Mouse (Mus musculus) kidney, postnatal 25 days (tissue): ENCODE data around the gene Sf3a3.
A peak's percentile ranks its signal among the peaks of the same experiment; 100 is the strongest.

Experiments used
- DNase-seq, 2 experiments: peaks; one replicate each; pipeline ENCODE4 v3.0.0; 2021; ENCODE audit warnings: mixed read lengths in 2 of 2

Sf3a3 gene

DNA sequence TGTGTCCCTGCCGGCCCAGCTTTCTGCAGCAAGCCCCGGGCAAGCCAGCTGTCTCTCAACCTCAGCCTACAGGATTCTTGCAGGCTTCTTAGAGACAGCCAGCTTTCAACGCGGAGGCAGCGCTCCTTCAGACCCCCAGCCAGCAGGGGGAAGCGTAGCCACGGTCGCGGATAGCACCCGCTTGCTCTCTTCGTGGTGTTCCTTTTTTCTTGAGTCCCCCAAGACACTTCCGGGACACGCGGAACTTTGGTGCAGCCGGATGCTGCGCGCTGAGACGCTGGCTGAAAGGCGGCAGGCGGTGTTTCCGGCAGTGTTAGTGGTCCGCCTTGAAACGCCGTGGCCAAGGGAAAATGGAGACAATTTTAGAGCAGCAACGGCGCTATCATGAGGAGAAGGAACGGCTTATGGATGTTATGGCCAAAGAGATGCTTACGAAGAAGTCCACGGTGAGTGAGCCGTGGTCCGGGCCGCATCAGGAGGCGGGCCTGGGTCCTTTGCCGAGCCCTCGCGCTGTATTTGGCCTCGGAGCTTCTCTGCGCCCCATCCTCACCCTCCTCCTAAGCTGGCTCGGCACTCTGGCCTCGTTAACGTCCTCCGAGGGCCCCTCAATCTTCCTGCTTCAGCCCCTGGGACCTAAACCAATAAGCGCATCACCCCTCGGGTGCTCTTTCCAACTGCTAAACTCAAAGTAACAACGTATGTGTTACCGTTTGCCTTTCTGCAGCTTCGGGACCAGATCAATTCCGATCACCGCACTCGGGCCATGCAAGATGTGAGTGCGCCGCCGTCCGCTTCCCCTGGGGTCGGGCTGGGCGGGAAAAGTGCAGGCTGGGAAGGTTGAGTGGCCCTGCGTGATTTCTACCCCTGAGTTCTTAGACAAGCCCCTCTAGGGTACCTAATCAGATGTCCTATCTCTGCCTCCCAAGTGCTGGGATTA is at the start of gene Sf3a3:
Sf3a3 (plus strand) TSS at position 232 of the 937 bp plus-strand sequence.
- DNase-seq = peak; percentile 93 to 96

DNA sequence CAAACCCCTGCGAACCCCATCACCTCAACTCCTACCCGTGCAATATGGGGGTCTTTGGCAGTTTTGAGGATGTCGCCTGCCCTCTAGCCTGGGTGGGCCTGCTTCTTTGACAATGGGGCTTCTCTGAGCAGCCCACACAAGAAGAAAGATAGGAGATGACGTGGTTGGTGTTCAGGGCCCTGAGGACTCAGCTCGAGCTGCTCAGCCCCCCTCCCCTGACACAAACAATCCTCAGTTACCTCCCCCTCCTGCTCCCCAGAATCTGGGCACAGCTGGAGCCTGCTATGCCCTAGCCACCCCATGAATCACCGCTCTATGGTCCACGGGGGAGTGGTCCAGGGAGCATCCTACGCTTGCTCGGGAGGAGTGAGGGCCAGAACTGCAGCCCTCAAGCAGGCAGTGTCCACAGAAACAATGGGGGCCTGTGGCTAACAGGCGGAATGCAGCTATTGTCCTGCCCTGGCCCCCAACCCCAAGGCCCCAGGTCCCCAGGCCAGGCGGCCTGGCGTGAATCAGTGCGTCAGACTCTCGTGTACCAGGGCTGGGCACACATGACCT is 47.0 kb upstream of the Sf3a3 start:
- DNase-seq = no peak

DNA sequence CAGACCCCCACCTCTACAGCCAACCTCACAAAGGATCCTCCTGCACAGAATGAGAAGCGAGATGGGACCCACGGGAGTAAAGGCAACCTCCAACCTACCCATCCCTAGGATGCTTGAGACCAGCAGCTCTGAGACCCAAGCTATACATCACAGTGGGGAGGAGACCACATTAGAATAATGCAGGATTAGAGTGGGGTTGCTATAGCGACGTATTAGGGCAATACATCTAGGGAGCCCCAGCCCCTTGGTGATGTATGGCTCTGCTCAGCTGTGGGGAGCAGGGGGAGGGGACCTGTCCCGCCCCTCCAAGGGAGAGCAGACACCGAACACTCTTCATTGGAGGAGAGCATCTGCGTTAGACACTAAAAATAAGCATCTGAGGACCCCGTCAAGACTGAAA is 46.5 kb upstream of the Sf3a3 start:
- DNase-seq = no peak

DNA sequence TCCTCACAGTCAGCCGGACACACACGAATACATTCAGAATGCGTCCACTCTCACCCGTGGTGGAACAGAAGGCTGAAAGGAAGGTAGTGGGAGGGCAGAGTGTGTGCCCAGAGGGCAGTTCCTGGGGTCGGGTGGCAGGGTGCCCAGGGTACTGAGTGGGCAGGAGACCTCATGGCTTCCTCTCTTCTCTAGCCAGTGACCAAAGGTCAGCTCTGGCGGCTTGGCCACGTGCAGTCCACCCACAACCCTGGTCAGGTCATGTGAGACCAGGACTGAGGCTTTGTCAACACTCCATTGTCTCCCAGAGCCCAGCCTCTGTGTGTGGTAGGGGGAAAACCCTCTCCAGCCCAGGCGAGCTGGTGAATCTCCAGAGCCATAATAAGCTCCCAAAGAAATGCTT is 44.3 kb upstream of the Sf3a3 start:
- DNase-seq = peak; percentile 72 to 89

DNA sequence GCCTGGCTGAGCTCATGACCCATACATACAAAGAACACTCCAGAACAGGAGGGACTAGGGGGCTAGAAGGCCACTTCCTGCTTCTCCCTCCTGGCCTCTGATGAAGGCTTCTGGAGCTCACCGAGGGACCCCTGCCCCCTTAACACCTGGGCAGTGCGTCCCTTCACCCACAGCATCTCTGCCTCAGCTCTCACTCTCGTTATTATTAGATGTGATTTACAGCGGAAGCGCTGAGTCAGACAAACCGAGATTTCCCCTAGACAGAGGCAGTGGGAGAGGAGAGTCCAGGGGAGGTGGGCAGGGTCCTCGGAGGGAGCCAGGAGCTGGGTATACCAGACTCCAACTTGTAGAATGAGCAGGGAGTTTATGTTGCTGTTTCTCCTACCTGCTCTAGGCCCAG is 43.0 kb upstream of the Sf3a3 start:
- DNase-seq = no peak

DNA sequence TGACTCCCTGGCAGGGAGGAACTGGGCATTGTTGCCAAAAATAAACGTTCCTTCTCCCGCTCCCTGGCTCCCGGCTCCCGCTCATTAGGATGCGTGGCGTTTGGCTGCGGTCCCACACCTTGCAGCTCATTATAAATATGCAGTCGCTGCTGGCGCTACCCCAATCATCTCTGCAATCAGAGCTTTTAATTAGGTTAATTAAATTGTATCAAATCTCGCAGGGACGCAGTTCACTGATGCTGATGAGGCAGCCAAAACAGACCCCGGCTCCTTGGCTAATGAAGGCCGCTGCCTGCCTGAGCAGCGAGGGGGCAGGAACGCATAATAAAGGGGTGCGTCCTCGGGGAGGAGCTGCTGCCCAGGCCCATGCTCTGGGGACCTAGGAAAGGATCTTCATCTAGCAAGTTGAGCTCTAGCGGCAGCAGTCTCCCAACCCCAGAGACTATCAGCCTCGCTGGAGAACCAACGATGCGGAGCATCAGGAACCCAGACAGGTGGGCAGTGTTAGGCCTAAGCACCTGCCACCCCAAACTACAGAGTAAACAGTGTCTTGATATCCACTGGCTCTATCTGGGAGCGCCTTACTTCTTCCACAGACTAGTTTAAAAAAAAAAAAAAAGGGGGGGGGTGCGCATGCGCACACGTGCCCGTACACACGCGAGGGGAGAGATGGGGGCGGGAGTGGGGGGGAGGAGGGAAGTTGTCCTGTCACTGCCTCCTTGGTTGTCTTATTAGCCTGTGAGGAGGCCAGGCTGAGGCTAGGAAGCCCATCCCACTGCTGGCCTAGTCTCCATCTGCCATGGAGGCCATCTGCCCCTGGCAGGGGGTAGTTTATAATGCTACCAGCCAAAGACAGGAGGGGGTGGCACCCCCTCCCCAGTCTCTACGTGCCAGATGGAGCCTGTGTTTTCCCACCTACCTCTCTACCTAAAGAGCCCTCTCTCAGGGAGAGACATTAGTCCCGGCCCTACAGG is 41.9 kb upstream of the Sf3a3 start:
- no peak for DNase-seq

DNA sequence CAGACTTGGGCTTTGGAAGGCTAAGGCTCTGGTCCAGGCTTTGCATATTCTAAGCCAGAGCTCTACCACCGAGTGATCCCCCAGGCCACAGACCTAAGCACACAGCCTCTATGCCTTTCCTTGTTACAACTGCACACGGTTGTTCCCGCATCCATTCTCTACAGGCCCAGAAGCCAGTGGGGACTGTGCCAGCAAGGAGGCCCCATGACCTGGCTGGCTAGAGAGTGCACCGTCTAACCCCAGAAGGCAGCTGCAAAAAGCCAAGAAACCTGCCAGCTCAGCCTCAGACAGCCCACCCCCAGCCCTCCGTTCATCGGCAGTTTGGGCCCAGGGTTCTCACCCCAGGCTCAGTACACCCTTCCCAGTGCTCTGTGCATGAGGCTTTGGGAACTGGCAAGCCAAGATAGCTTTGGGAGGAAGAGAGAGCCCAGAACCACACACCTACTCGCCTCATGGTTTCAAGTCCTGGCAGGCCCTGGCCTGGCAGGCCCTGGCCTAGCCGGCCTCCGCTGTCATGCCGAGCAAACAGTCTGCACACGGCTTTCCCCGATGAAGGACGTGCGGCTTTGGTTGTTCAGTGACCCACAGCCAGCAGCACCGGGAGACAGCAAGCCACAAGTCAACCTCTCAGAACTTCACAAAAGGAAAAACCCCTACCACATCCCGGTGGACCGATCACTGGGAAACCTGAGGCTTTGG is 40.1 kb upstream of the Sf3a3 start:
- DNase-seq = no peak

DNA sequence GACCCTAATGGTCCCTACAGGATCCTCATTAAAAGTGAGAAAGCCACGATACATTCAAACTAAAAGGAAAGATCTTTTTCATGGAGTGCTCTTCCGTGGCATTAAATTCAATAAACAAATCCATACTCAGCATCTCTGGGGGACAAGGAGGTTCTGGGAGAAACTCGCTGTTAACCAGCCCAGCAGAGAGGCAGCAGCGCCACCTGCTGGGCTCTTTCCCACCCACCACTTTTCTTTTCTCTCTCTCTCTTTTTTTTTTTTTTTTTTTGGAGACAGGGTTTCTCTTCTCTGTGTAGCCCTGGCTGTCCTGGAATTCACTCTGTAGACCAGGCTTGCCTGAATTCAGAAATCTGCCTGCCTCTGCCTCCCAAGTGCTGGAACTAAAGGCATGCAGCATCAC is 39.5 kb upstream of the Sf3a3 start:
- DNase-seq = peak; percentile 61 to 78

DNA sequence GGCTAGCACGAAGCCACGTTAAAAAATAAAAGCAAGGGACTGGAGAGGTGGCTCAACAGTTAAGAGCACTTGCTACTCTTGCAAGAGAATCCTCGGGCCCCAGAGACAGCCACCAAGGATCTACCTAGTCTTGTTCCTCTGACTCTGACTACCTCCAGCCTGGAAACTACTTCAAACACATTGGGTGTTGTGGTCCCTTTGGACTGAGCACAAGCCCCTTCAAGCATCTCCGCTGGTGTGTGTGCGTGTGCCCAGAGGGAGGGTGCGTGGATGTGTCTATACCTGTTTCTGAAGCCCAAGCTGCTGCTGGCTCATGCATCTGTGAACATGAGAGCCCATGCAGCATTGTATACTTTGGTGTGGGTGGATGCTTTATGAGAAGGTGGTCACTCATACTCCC is 38.6 kb upstream of the Sf3a3 start:
- no peak for DNase-seq

DNA sequence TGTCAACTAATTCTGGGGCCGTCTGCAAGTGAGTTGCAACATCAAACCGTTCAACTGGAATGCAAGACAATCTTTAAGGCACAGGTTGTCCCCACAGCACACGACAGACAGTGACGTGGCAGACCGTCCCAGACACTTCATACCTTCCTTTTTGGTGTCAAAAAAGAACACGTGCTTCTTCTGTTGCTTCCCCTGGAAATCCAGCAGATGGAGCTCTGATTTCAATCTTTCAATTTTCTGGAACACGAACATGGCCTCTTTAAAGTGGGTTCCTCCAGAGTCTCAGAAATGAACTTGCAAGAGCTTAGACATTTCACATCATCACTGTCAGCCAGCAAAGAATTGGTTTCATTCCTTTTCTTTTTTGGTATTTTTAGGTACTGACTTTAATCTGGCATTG is 32.3 kb upstream of the Sf3a3 start:
- no peak for DNase-seq

DNA sequence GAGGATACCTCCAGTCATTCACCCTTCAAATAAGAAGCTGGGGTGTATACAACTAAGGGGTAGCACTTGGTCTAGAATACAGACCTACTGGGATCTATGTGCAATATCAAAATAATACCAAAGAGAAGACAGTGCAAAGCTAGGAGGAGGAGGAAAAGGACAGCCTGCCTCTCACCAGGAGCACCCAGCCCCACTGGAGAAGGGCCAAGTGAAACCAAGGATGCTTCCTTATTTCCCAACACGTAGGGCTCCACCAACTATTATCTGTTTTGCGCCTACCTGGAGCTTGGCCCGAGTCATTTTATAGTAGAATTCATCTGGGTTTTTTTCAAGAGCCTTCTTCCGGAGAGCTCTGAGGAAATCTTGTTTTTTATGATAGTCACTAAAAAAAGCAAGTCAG is 31.1 kb upstream of the Sf3a3 start:
- no peak for DNase-seq

DNA sequence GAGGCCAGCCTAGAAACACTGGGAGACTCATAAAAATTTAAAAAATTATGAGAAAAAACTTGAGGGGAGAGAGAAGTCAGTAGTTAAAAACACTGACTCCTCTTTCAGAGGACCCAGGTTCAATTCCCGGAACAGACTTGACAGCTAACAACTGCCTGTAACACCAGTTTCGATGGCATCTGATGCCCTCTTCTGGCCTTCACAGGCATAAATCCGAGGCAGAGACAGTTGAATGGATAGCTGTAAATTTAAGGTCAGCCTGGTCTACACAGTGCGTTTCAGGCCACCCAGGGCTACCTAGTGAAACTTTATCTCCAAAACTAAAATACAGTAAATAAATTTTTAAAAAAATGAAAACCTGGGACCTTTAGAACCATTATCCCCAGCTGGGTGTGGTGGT is 29.6 kb upstream of the Sf3a3 start:
- DNase-seq = no peak

DNA sequence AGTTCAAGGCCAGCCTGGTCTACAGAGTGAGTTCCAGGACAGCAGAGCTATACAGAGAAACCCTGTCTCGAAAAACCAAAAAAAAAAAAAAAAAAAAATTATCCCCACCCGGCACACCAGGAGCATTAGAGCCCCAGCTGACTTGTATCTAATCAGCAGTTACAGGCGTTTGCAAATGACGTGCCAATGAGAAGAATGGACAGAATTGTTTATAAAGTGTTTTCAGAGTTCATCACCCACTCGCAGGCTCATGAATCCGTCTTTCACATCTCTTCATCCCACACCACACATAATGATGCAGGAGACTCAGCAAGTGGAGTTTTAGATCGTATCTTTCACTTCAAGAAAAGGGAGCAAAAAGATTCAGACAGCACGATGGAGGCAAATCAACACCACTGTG is 29.1 kb upstream of the Sf3a3 start:
- no peak for DNase-seq

DNA sequence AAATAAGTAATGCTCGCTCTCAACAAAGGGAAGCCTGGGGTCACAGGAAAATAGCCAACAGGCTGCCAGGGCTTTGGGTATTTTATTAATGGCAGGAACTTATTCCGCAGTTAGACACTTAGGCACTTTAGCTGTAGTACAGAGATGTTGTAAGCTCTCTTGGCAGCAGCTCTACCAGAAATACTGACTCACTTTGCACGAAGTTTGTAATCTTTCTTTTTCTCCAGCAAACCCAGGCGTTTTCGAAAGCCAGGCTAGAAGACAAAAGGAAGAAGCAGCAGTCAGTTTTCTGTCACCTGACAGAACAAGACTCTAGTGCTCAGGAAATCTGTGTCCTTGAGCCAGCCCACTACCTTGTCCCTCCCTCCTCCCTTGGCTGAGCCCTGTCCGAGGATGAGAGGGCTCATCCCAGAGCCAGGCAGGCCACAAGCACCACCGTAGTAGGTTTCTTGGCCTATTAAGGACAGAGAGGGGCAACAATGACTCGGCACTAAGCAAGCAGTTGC is 28.6 kb upstream of the Sf3a3 start:
- no peak for DNase-seq

DNA sequence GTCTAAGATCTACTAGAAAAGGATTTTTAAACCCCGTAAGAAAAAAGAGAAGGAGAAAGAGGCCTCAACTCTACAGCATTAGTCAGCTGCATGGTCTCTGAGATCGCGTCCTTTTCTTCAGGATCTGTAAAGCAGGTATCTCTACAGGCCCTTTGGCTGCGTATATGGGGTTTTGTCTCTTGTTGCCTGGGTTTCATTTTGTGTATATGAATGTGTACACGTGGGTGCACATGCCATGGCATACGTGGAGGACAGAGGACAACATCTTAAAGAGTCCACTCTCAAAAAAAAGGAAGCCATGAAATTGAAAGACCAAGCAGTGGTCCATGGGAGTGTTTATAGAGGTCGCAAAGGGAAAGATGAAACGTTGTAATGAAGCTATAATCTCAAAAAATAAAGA is 23.1 kb upstream of the Sf3a3 start:
- DNase-seq = no peak

DNA sequence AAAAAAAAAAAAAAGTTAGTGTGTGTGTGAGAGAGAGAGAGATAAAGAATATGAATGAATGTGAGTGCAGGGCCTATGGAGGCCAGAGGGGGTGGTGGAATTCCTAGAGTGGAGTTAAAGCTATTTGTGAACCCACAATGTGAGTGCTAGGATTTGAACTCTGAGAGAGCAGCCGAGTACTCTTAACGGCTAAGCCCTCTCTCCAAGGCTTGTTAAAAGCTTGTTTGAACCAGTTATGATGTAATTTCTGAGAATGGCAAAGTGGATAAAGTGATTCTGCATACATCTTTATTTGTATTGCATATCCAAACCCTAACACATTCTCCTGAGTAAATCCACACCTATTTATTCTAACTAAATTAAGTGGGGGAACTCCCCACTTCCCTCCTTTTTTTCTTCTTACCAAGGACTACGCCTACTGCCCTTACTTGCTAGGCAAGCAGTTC is 22.1 kb upstream of the Sf3a3 start:
- DNase-seq = no peak

DNA sequence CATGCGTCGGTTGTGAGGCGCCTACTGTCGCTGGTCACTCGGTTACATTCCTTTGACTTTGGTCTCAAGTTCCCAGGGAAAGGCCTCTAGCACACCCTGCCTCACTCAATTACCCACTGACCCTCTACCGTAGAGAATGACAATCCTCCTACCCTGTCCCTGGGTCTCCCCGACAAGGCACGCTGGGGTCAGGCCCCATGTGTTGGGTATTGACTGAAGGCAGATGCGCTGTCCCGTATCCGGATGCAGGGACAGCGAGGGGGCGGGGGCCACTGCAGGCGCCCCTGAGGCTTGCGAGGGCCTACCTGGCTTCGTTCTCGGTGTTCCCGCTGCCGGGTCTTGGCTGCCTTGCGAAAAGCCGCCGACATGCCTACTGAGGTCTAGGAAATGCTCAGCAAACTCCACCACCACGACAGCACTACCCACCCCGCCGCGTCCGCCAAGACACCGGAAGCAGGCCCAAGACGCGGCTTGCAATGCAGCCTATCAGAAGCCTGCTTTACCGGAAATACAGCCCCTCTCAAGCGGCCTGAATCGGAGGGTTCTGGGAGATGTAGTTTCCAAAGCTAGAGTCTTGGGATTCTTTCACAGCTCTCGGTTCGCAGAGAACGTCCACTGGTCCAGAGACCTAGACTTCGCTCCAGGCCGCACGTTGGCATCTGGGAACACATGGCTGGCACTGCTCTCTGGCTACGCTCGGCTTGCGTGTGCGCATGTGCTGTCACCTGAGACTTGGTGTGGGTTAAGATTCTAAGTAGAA is 21.3 kb upstream of the Sf3a3 start, which contains the start of gene Utp11:
Utp11 (minus strand) TSS at position 466 of the 760 bp plus-strand sequence.
- DNase-seq = peak; percentile 86 to 96

DNA sequence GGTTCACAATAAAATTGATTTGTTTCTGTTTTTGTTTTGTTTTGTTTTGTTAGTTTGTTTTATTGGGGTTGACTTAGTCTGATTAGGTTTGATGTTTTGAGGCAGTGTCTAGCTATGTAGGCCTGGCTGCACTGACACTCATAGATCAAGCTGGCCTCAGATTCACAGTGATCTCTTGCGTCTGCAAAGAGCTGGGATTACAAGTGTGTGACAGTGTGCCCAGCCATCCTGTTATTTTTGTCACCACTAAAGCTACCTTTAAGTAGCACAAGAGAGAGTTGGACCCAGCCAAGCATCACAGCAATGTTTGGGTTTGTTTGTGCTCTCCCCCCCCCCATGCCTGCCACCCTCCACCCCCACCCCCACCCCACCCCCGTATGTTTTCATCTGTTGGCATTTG is 20.0 kb upstream of the Sf3a3 start:
- DNase-seq = no peak

DNA sequence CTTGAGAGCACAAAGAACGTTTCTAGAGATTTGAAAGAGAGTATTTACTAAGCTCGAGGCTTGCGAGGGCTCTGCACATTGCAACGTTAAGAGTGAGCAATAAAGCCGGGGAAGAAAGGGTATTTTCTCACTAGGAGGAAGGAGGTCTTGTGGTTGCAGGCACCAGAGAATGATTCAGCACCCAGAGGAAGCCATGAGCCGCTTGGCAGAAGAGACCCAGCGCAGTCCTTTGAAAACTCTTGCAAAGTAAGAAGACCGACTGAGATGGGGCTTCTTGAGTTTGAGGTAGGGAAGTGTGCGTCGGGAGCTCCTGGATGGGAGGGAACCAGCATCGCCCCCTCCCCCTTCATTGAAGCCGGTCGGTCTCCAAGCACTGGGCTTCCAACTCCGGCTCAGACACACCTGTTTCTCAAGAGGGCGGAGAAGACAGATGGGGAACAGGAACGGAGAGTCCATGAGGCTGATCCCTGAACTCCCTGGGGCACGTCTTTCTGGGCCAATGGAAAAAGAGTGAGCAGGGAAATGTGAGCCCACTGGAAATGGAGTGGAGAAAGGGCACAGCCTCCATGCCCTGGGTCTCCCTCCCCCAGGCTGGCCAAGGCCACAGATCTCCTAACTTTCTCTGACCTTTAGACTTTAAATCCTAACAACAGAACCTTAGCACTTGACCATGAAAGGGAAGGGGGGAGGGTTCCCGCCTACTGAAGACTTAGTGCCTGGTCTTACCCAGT is 18.6 kb upstream of the Sf3a3 start:
- peak; percentile 53 to 81 for DNase-seq

DNA sequence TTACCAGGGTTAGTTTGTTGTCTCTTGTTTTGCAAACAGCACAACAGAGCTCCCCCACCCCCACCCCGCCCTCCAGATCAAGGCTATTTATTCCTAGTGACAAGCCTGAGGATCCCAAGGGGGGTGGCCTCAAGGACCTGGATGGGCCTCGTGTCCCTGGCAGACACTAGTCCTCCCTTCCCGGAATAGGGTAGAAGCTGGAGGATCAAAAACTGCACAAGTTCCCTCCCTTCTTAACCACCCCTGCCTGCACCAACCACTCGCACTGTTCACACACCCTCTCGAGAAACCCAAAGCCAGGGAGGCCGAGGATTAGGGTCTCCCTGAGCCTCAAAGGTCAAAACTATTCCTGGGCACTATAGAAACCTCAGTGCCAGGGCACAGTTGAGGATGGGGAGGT is 14.8 kb upstream of the Sf3a3 start:
- no peak for DNase-seq
